Mouse (Mus musculus): ENCODE measurements around the gene Slc26a3. TPM values are rescaled to one million over a fixed set of nuclear protein-coding genes. Genes with fewer than 3 reads are reported as not detected.

The Slc26a3 gene
- polyA plus RNA-seq (2017; shearing (Covaris generic)): 0.22 TPM

GRCm38 (mm10) chr12:31390571-31390970 is at the start of gene Slc26a3:
Gene Slc26a3 (plus strand): TSS chr12:31390871.

GRCm38 (mm10) chr12:31350944-31351928 is 39.4 kb upstream of the Slc26a3 start, which contains the start of gene Dld:
Gene Dld (minus strand): TSS chr12:31351453.

GRCm38 (mm10) chr12:31499314-31500131 is 108.9 kb downstream of the Slc26a3 start, which contains the start of gene Cbll1:
Gene Cbll1 (minus strand): TSS chr12:31499616.

Other genes with a start within 250 kb of the Slc26a3 start
- gene Gm6993, start 150.1 kb upstream of the Slc26a3 start, polyA plus RNA-seq (2017; shearing (Covaris generic)): not detected
- not detected for gene Lamb1, start 125.6 kb upstream of the Slc26a3 start, polyA plus RNA-seq (2017; shearing (Covaris generic))
- gene Dld, start 39.4 kb upstream of the Slc26a3 start, polyA plus RNA-seq (2017; shearing (Covaris generic)): 78.8 TPM
- gene Cbll1, start 108.7 kb downstream of the Slc26a3 start, polyA plus RNA-seq (2017; shearing (Covaris generic)): 34.7 TPM
- 0.16 TPM for gene Slc26a4, start 169.1 kb downstream of the Slc26a3 start, polyA plus RNA-seq (2017; shearing (Covaris generic))
- 39.3 TPM for gene Bcap29, start 243.8 kb downstream of the Slc26a3 start, polyA plus RNA-seq (2017; shearing (Covaris generic))